Comparison of ENCODE assay signal across 8 mouse cellular contexts in genomic region chr5:66150706-66151300, GRCm38 (mm10). TPM values are rescaled to one million over a fixed set of nuclear protein-coding genes. Genes with fewer than 3 reads are reported as not detected.
DNase-seq lines count a peak whose midpoint lies in the region; ATAC-seq and TF ChIP-seq lines count a peak whose summit lies in the region.

No protein-coding gene starts in this region.

- H3K4me1 ChIP-seq in erythroblast, embryonic 14.5 days (ENCODE audit: control insufficient read depth), result no peaks in the 10 kb centered on the region
- peaks cover 15% of the 10 kb centered on the region for H3K4me1 ChIP-seq in hindbrain, embryonic 13.5 days (replicated peaks)
- H3K4me1 ChIP-seq in limb, embryonic 14.5 days (ENCODE audit: control insufficient read depth, insufficient read depth, low read length), result peaks cover 4% of the 10 kb centered on the region
- H3K4me1 ChIP-seq in midbrain, embryonic 12.5 days, result peaks cover 13% of the 10 kb centered on the region
- peaks cover 5% of the 10 kb centered on the region; the same call in 1 of the 2 replicates for H3K4me1 ChIP-seq in testis, adult 2 months (ENCODE audit: control insufficient read depth, insufficient read depth, low read length)

- no peak for TF ChIP-seq POLR2A in limb, embryonic 14.5 days (IDR thresholded peaks at IDR 0.05; ENCODE audit: borderline replicate concordance, extremely low read depth, insufficient read depth, insufficient read length)
- no peak for TF ChIP-seq POLR2A in testis, adult 2 months (IDR thresholded peaks at IDR 0.05; ENCODE audit: control insufficient read depth, low read depth, low read length)

- under 1% methylated on average over 43 of the region's 43 CpGs for whole genome bisulfite sequencing in hindbrain, embryonic 13.5 days
- WGBS in limb, embryonic 14.5 days, result under 1% methylated on average over 43 of the region's 43 CpGs
- WGBS in midbrain, embryonic 12.5 days, result under 1% methylated on average over 43 of the region's 43 CpGs

- no peaks in the 10 kb centered on the region for H3K36me3 ChIP-seq in erythroblast, embryonic 14.5 days (ENCODE audit: control insufficient read depth)
- H3K36me3 ChIP-seq in hindbrain, embryonic 13.5 days, result no peaks in the 10 kb centered on the region
- H3K36me3 ChIP-seq in limb, embryonic 14.5 days (ENCODE audit: control insufficient read depth, insufficient read depth, low read length), result no peaks in the 10 kb centered on the region
- no peaks in the 10 kb centered on the region for H3K36me3 ChIP-seq in midbrain, embryonic 12.5 days
- H3K36me3 ChIP-seq in testis, adult 2 months (ENCODE audit: control insufficient read depth, insufficient read depth, low read length), result no peaks in the 10 kb centered on the region

- TF ChIP-seq CTCF in testis, adult 2 months (IDR thresholded peaks at IDR 0.05; ENCODE audit: control insufficient read depth, insufficient read depth, insufficient replicate concordance, low read depth, low read length), result no peak

- peak overlapping the region; percentile 70 for H3K4me2 ChIP-seq in hindbrain, embryonic 13.5 days
- H3K4me2 ChIP-seq in limb, embryonic 14.5 days (replicated peaks; ENCODE audit: low read depth, low read length, severe bottlenecking), result peak overlapping the region; percentile 90
- H3K4me2 ChIP-seq in midbrain, embryonic 12.5 days (replicated peaks), result peak overlapping the region; percentile 70

- no peak for ATAC-seq in erythroblast, adult 5-6 weeks (replicated peaks; ENCODE audit: low FRiP score, poor library complexity, severe bottlenecking)
- peak; percentile 65 for ATAC-seq in hindbrain, embryonic 13.5 days (ENCODE audit: low FRiP score)
- peak; percentile 71 for ATAC-seq in limb, embryonic 14.5 days (ENCODE audit: low FRiP score, low read depth)
- peak; percentile 62 for ATAC-seq in midbrain, embryonic 12.5 days (ENCODE audit: low FRiP score, low read depth)

- H3K4me3 ChIP-seq in erythroblast, embryonic 14.5 days (replicated peaks), result peak overlapping the region; percentile 43
- peak overlapping the region; percentile 42 for H3K4me3 ChIP-seq in hindbrain, embryonic 13.5 days
- peak overlapping the region; percentile 51 for H3K4me3 ChIP-seq in limb, embryonic 14.5 days (replicated peaks; ENCODE audit: low read length)
- peak overlapping the region; percentile 43 for H3K4me3 ChIP-seq in midbrain, embryonic 12.5 days
- H3K4me3 ChIP-seq in testis, adult 2 months (ENCODE audit: control insufficient read depth, low read depth, low read length), result peak overlapping the region; percentile 66

- peak overlapping the region; percentile 68 for H3K9ac ChIP-seq in hindbrain, embryonic 13.5 days
- H3K9ac ChIP-seq in limb, embryonic 14.5 days (ENCODE audit: low read depth, low read length, severe bottlenecking), result peak overlapping the region; percentile 48
- H3K9ac ChIP-seq in midbrain, embryonic 12.5 days (replicated peaks), result peak overlapping the region; percentile 48

- 0 out of 2 replicates have a peak overlapping the region, but pooled peaks have one; percentile 55 for H3K27ac ChIP-seq in hindbrain, embryonic 13.5 days
- peak overlapping the region; percentile 76 for H3K27ac ChIP-seq in limb, embryonic 14.5 days (replicated peaks; ENCODE audit: low read depth, low read length)
- H3K27ac ChIP-seq in midbrain, embryonic 12.5 days (replicated peaks), result no peak overlapping the region
- H3K27ac ChIP-seq in testis, adult 2 months (ENCODE audit: control insufficient read depth, insufficient read depth, low read depth, low read length), result no peak overlapping the region

- H3K9me3 ChIP-seq in erythroblast, embryonic 14.5 days (ENCODE audit: control insufficient read depth, low read length), result no peaks in the 10 kb centered on the region
- H3K9me3 ChIP-seq in hindbrain, embryonic 13.5 days, result no peaks in the 10 kb centered on the region
- no peaks in the 10 kb centered on the region for H3K9me3 ChIP-seq in limb, embryonic 14.5 days (ENCODE audit: control insufficient read depth, low read length)
- H3K9me3 ChIP-seq in midbrain, embryonic 12.5 days, result no peaks in the 10 kb centered on the region

- DNase-seq in cerebellum, adult 11-12 months, result peak; percentile 6
- peak; percentile 55 for DNase-seq in forelimb bud, embryonic 11.5 days (ENCODE audit: low read depth, low spot score)
- DNase-seq in limb, embryonic 14.5 days (ENCODE audit: low spot score), result peak; percentile 54

- peaks cover 52% of the 10 kb centered on the region for H3K27me3 ChIP-seq in erythroblast, embryonic 14.5 days (ENCODE audit: control insufficient read depth)
- peaks cover 67% of the 10 kb centered on the region for H3K27me3 ChIP-seq in hindbrain, embryonic 13.5 days
- H3K27me3 ChIP-seq in limb, embryonic 14.5 days (ENCODE audit: control insufficient read depth, insufficient read depth, low read length), result peaks cover 15% of the 10 kb centered on the region
- H3K27me3 ChIP-seq in midbrain, embryonic 12.5 days, result peaks cover 64% of the 10 kb centered on the region
- peaks cover 2% of the 10 kb centered on the region for H3K27me3 ChIP-seq in testis, adult 2 months (ENCODE audit: control insufficient read depth, insufficient read depth, low read length)

RNA-seq across cellular contexts. Expression of gene Rbm47, which starts 22.1 kb away (rescaled TPM):
- 0.05 and 0.08 TPM in 2 replicates for polyA plus RNA-seq in erythroblast, embryonic 14.5 days (2012)
- 2.5 and 5.6 TPM in 2 replicates for total RNA-seq in erythroblast, adult 5-6 weeks (2015; ENCODE audit: low replicate concordance)
- 0.68 and 3.8 TPM in 2 replicates for total RNA-seq in erythroblast, adult 5-6 weeks (2017; ENCODE audit: low replicate concordance)
- 3.9 and 7.8 TPM in 2 replicates for polyA plus RNA-seq in hindbrain, embryonic 13.5 days (2015; fragmentation: Nextera tagmentation; extraction: Ambion mirVana)
- 2.5 and 2.6 TPM in 2 replicates for polyA plus RNA-seq in limb, embryonic 14.5 days (2012; rRNA removed)
- polyA plus RNA-seq in limb, embryonic 14.5 days (2014; fragmentation: Nextera tagmentation; extraction: Ambion mirVana), result 5.2 and 6.2 TPM in 2 replicates
- 2.6 and 2.9 TPM in 2 replicates for polyA plus RNA-seq in midbrain, embryonic 12.5 days (2016; fragmentation: Nextera tagmentation; extraction: Ambion mirVana)
- 24.9 and 31.5 TPM in 2 replicates for polyA plus RNA-seq in testis, adult 2 months (2012; rRNA removed)

Comparison
In these comparisons a context has a peak if more than half of its experiments do, and no peak if none do; other contexts are left out.
1. H3K27ac ChIP-seq: peak in hindbrain, embryonic 13.5 days (single experiment) and limb, embryonic 14.5 days (single experiment); none in midbrain, embryonic 12.5 days (single experiment) and testis, adult 2 months (single experiment).
2. Peak in every context shown above with its lines, with median percentiles within 50 percentile points of each other: H3K4me3 ChIP-seq, DNase-seq, H3K4me2 ChIP-seq and H3K9ac ChIP-seq.